Mouse (Mus musculus): Measurements from ENCODE around the gene Cpm.
"Not testable (repeated sequence)": the region's sequence is repeated elsewhere in the genome, so short reads cannot be mapped to it uniquely, and the experiment has no call there.

Gene Cpm

GRCm38 (mm10) chr10:117697561-117698115 lies 68.3 kb downstream of the Cpm start:
- DNase-seq (ENCODE audit: extremely low spot score, low read depth, low spot score) = no peak

- no peak for DNase-seq (ENCODE audit: extremely low spot score, low read depth, low spot score)
Observed at GRCm38 (mm10) chr10:117698313-117699138, 69.2 kb downstream of the Cpm start.

- no peak for DNase-seq (ENCODE audit: extremely low spot score, low read depth, low spot score)
Observed at GRCm38 (mm10) chr10:117699914-117700313, 70.6 kb downstream of the Cpm start.

GRCm38 (mm10) chr10:117700450-117700849 lies 71.2 kb downstream of the Cpm start:
- DNase-seq (ENCODE audit: extremely low spot score, low read depth, low spot score) = no peak

GRCm38 (mm10) chr10:117701034-117701829 lies 71.9 kb downstream of the Cpm start:
- DNase-seq (ENCODE audit: extremely low spot score, low read depth, low spot score) = no peak

GRCm38 (mm10) chr10:117702024-117702833 lies 72.9 kb downstream of the Cpm start:
- no peak for DNase-seq (ENCODE audit: extremely low spot score, low read depth, low spot score)

- no peak for DNase-seq (ENCODE audit: extremely low spot score, low read depth, low spot score)
Observed at GRCm38 (mm10) chr10:117703506-117703905, 74.2 kb downstream of the Cpm start.

GRCm38 (mm10) chr10:117704314-117704963 lies 75.1 kb downstream of the Cpm start:
- not testable (repeated sequence) for DNase-seq (ENCODE audit: extremely low spot score, low read depth, low spot score)

GRCm38 (mm10) chr10:117704964-117705335 lies 75.7 kb downstream of the Cpm start:
- no peak for DNase-seq (ENCODE audit: extremely low spot score, low read depth, low spot score)

GRCm38 (mm10) chr10:117705806-117706205 lies 76.5 kb downstream of the Cpm start:
- DNase-seq (ENCODE audit: extremely low spot score, low read depth, low spot score) = no peak

GRCm38 (mm10) chr10:117706440-117706839 lies 77.1 kb downstream of the Cpm start:
- no peak for DNase-seq (ENCODE audit: extremely low spot score, low read depth, low spot score)

GRCm38 (mm10) chr10:117707114-117707838 lies 78.0 kb downstream of the Cpm start:
- no peak for DNase-seq (ENCODE audit: extremely low spot score, low read depth, low spot score)

- no peak for DNase-seq (ENCODE audit: extremely low spot score, low read depth, low spot score)
Observed at GRCm38 (mm10) chr10:117708376-117708775, 79.1 kb downstream of the Cpm start.

GRCm38 (mm10) chr10:117708856-117709255 lies 79.6 kb downstream of the Cpm start:
- no peak for DNase-seq (ENCODE audit: extremely low spot score, low read depth, low spot score)

GRCm38 (mm10) chr10:117709326-117709830 lies 80.1 kb downstream of the Cpm start:
- DNase-seq (ENCODE audit: extremely low spot score, low read depth, low spot score) = no peak

- DNase-seq (ENCODE audit: extremely low spot score, low read depth, low spot score) = no peak
Observed at GRCm38 (mm10) chr10:117709930-117710603, 80.8 kb downstream of the Cpm start.

- peak; percentile 73 for DNase-seq (ENCODE audit: extremely low spot score, low read depth, low spot score)
Observed at GRCm38 (mm10) chr10:117710604-117711141, 81.4 kb downstream of the Cpm start, which contains the start of gene Mdm2. Gene Mdm2, minus strand, starts transcription at chr10:117710758.

- DNase-seq (ENCODE audit: extremely low spot score, low read depth, low spot score) = no peak
Observed at GRCm38 (mm10) chr10:117711408-117711807, 82.1 kb downstream of the Cpm start.

Measured in hindlimb bud, embryonic 11.5 days (tissue).